Mouse (Mus musculus): Measurements from ENCODE around the gene Sparc. TPM values are rescaled to one million over a fixed set of nuclear protein-coding genes. Genes with fewer than 3 reads are reported as not detected.

Gene Sparc
- polyA plus RNA-seq, 1 experiment from 2014 or later: 1,391 TPM

DNA sequence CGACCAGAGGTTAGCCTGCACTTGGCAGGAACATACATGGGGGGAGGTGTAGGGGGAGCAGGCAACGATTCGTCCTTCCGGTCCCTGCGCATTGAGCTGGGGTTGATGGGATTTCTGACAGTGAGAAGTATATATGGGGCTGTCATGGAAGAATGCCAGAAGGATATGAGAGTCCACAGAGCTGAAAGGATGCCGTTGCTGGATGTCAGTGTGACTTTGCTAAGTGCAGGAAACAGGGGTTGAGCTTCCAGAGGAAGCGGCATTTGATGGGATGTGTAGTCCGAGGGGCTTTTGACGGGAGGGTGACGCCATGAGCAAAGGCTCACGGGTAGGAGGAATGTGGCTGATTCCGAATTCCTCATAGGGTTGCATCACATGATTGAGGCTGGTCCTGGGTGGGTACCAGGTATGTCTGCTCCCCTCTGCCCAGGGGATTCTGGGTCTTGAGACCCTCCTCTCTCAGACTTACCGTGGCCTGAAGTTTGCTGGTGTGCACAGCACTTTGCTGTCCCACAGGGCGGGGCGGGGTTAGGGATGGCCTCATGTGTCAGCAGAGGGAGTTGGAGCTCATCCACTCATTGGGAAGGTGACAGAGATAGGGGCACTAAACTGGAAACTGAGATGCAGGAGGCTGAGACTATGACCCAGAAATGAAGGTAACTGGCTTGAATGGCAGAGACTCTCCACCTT is 64.7 kb downstream of the Sparc start:
- Histone ChIP-seq H3K27me3 (replicated peaks; ENCODE audit: control insufficient read depth, insufficient read depth, low read length) (no peaks in the 10 kb centered on the region), H3K9me3 (ENCODE audit: control insufficient read depth, low read length) (no peaks in the 10 kb centered on the region), H3K27ac (ENCODE audit: low read depth) (no peak overlapping the region), H3K4me2 (ENCODE audit: low read length) (no peak overlapping the region), H3K4me3 (ENCODE audit: low read depth, low read length) (no peak overlapping the region), H3K4me1 (replicated peaks; ENCODE audit: control insufficient read depth, insufficient read depth, low read length) (no peaks in the 10 kb centered on the region), H3K9ac (ENCODE audit: low read length) (no peak overlapping the region), H3K36me3 (ENCODE audit: control insufficient read depth, insufficient read depth, low read length) (no peaks in the 10 kb centered on the region)
- DNase-seq (ENCODE audit: low spot score): no peak
- no peak; the same call in 1 of the 2 replicates for ATAC-seq (replicated peaks; ENCODE audit: low FRiP score, low TSS enrichment, low read depth)
- WGBS: 65% methylated on average over 15 of the region's 15 CpGs

- Histone ChIP-seq H3K4me3 (ENCODE audit: low read depth, low read length) (no peak overlapping the region), H3K27me3 (replicated peaks; ENCODE audit: control insufficient read depth, insufficient read depth, low read length) (no peaks in the 10 kb centered on the region), H3K4me1 (replicated peaks; ENCODE audit: control insufficient read depth, insufficient read depth, low read length) (no peaks in the 10 kb centered on the region), H3K27ac (ENCODE audit: low read depth) (no peak overlapping the region), H3K36me3 (ENCODE audit: control insufficient read depth, insufficient read depth, low read length) (no peaks in the 10 kb centered on the region), H3K9me3 (ENCODE audit: control insufficient read depth, low read length) (no peaks in the 10 kb centered on the region), H3K9ac (ENCODE audit: low read length) (no peak overlapping the region), H3K4me2 (ENCODE audit: low read length) (no peak overlapping the region)
- ATAC-seq (replicated peaks; ENCODE audit: low FRiP score, low TSS enrichment, low read depth) (no peak), DNase-seq (ENCODE audit: low spot score) (no peak)
- 88% methylated on average over 2 of the region's 2 CpGs for WGBS
Observed at GRCm38 (mm10) chr11:55356846-55357245, 66.1 kb downstream of the Sparc start.

Other genes starting within 250 kb of the Sparc start
- 0.09 TPM in 2 replicates for gene Slc36a2, start 238.1 kb downstream of the Sparc start, polyA plus RNA-seq (2014; fragmentation: Nextera tagmentation; extraction: Ambion mirVana)
- gene Slc36a1, start 218.8 kb downstream of the Sparc start, polyA plus RNA-seq (2014; fragmentation: Nextera tagmentation; extraction: Ambion mirVana): 2.6 and 2.9 TPM in 2 replicates
- gene Fat2, start 86.6 kb downstream of the Sparc start, polyA plus RNA-seq (2014; fragmentation: Nextera tagmentation; extraction: Ambion mirVana): 0.07 TPM in 2 replicates
- gene Atox1, start 38.1 kb upstream of the Sparc start, polyA plus RNA-seq (2014; fragmentation: Nextera tagmentation; extraction: Ambion mirVana): 400 and 443 TPM in 2 replicates
- gene G3bp1, start 46.5 kb upstream of the Sparc start, polyA plus RNA-seq (2014; fragmentation: Nextera tagmentation; extraction: Ambion mirVana): 198 and 212 TPM in 2 replicates
- gene Glra1, start 185.0 kb upstream of the Sparc start, polyA plus RNA-seq (2014; fragmentation: Nextera tagmentation; extraction: Ambion mirVana): not detected in 2 replicates

All from intestine, embryonic 14.5 days (tissue).